Mouse (Mus musculus) CH12.LX (cell line): ENCODE results near the gene Slc1a7.

Experiments used
- CTCF ChIP-seq, 2 experiments: IDR thresholded peaks in 1 of 2; conservative IDR thresholded peaks in 1 of 2; 2 replicates each; pipeline ENCODE4 v1.5.1; 2011 to 2012; ENCODE audit warnings: low read depth in 2 of 2, low read length in 2 of 2, improper control_type of control experiment in 1 of 2, inconsistent platforms in 1 of 2, mild to moderate bottlenecking in 1 of 2, moderate library complexity in 1 of 2
- E2F4 ChIP-seq: IDR thresholded peaks from 2 replicates; pipeline ENCODE4 v1.6.1; 2011; ENCODE audit warnings: low read depth, low read length, improper control_type of control experiment; ENCODE audit not compliant: insufficient replicate concordance
- ELF1 ChIP-seq: IDR thresholded peaks from 2 replicates; pipeline ENCODE4 v1.6.1; 2014; ENCODE audit warnings: low read depth, mild to moderate bottlenecking, inconsistent platforms, low read length, improper control_type of control experiment
- EP300 ChIP-seq: IDR thresholded peaks from 2 replicates; pipeline ENCODE4 v1.6.1; 2011; ENCODE audit warnings: low read length, improper control_type of control experiment
- ETS1 ChIP-seq: conservative IDR thresholded peaks from 2 replicates; pipeline ENCODE4 v1.6.1; 2012; ENCODE audit warnings: low read depth, mild to moderate bottlenecking, inconsistent platforms, low read length, improper control_type of control experiment, moderate library complexity
- JUN ChIP-seq: IDR thresholded peaks from 2 replicates; pipeline ENCODE4 v1.6.1; 2011; ENCODE audit warnings: low read depth, mild to moderate bottlenecking, low read length, improper control_type of control experiment, moderate library complexity; ENCODE audit not compliant: insufficient read depth
- KAT2A ChIP-seq: IDR thresholded peaks from 2 replicates; pipeline ENCODE4 v1.6.1; 2012; ENCODE audit warnings: low read length, improper control_type of control experiment, inconsistent platforms; ENCODE audit not compliant: insufficient replicate concordance
- MYC ChIP-seq: IDR thresholded peaks from 2 replicates; pipeline ENCODE4 v1.6.1; 2011; ENCODE audit warnings: low read depth, mild to moderate bottlenecking, improper control_type of control experiment, low read length
- POLR2A ChIP-seq: IDR thresholded peaks from 2 replicates; pipeline ENCODE4 v1.6.1; 2011; ENCODE audit warnings: low read depth, mild to moderate bottlenecking, improper control_type of control experiment, low read length
- RAD21 ChIP-seq: IDR thresholded peaks from 2 replicates; pipeline ENCODE4 v1.6.1; 2011; ENCODE audit warnings: low read depth, mild to moderate bottlenecking, low read length, improper control_type of control experiment, moderate library complexity

DNA sequence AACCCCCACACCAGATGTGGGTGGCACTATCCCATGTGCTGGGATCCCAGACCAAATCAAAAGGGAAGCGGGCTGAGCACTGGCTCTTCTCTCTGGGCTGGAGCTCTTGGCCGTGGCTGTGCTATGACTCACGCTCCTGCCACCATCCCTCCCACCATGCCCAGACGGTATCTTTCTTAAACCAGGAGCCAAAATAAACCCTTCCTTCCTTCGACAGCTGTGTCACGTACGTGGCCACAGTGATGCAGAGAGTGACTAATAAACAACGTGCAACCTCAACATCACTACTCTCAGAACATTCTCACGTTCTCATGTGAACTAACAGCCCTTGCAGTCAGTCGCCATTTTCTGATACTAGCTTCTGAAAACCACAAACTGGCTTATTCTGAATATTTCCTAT lies 90.0 kb downstream of the Slc1a7 start:
- TF ChIP-seq CTCF (conservative IDR thresholded peaks at IDR 0.05 in 1 of 2, IDR thresholded peaks at IDR 0.05 in 1 of 2; ENCODE audit: low read depth in 2 of 2, low read length in 2 of 2) (no peak), MYC (no peak), KAT2A (no peak), EP300 (no peak), JUN (no peak), POLR2A (no peak), RAD21 (no peak), E2F4 (no peak), ELF1 (no peak), ETS1 (peak; percentile 31; the same call in 1 of the 2 replicates)
